Mouse (Mus musculus): ENCODE data around the gene Nepro. TPM values are rescaled to one million over a fixed set of nuclear protein-coding genes. Genes with fewer than 3 reads are reported as not detected.

The Nepro gene
- polyA plus RNA-seq, 1 experiment from 2014 or later, result 11.9 TPM

GRCm38 (mm10) chr16:44778538-44779147 lies 54.5 kb downstream of the Nepro start:
- Histone ChIP-seq H3K27ac (replicated peaks; ENCODE audit: low read depth, low read length) (no peak overlapping the region), H3K4me1 (ENCODE audit: control insufficient read depth, insufficient read depth, low read length) (no peaks in the 10 kb centered on the region), H3K9me3 (ENCODE audit: control insufficient read depth, low read length) (no peaks in the 10 kb centered on the region), H3K36me3 (ENCODE audit: control insufficient read depth, insufficient read depth, low read length) (no peaks in the 10 kb centered on the region), H3K27me3 (ENCODE audit: control insufficient read depth, insufficient read depth, low read length) (no peaks in the 10 kb centered on the region), H3K4me2 (ENCODE audit: low read depth, severe bottlenecking) (no peak overlapping the region), H3K4me3 (ENCODE audit: low read depth, low read length) (no peak overlapping the region), H3K9ac (ENCODE audit: low read length) (no peak overlapping the region)
- DNase-seq (ENCODE audit: low spot score), result no peak
- 81% methylated on average over 17 of the region's 17 CpGs for WGBS
- no peak for ATAC-seq (ENCODE audit: insufficient number of reproducible peaks, low FRiP score, low TSS enrichment, low read depth)

- no peak overlapping the region for H3K4me3 ChIP-seq (ENCODE audit: low read depth, low read length)
- no peak overlapping the region for H3K27ac ChIP-seq (replicated peaks; ENCODE audit: low read depth, low read length)
- WGBS, result 86% methylated on average over 5 of the region's 5 CpGs
- DNase-seq (ENCODE audit: low spot score) (no peak), ATAC-seq (ENCODE audit: insufficient number of reproducible peaks, low FRiP score, low TSS enrichment, low read depth) (no peak)
- H3K4me2 ChIP-seq (ENCODE audit: low read depth, severe bottlenecking), result no peak overlapping the region
- H3K27me3 ChIP-seq (ENCODE audit: control insufficient read depth, insufficient read depth, low read length), result no peaks in the 10 kb centered on the region
- no peaks in the 10 kb centered on the region for H3K36me3 ChIP-seq (ENCODE audit: control insufficient read depth, insufficient read depth, low read length)
- H3K9me3 ChIP-seq (ENCODE audit: control insufficient read depth, low read length), result no peaks in the 10 kb centered on the region
- H3K4me1 ChIP-seq (ENCODE audit: control insufficient read depth, insufficient read depth, low read length), result no peaks in the 10 kb centered on the region
- no peak overlapping the region for H3K9ac ChIP-seq (ENCODE audit: low read length)
Measured at GRCm38 (mm10) chr16:44779494-44779893, 55.4 kb downstream of the Nepro start.

GRCm38 (mm10) chr16:44780751-44781150 lies 56.6 kb downstream of the Nepro start:
- Histone ChIP-seq H3K36me3 (ENCODE audit: control insufficient read depth, insufficient read depth, low read length) (no peaks in the 10 kb centered on the region), H3K4me1 (ENCODE audit: control insufficient read depth, insufficient read depth, low read length) (no peaks in the 10 kb centered on the region)
- 63% methylated on average over 4 of the region's 4 CpGs for WGBS

More at GRCm38 (mm10) chr16:44780751-44781150, 56.6 kb downstream of the Nepro start:
- no peak overlapping the region for H3K4me2 ChIP-seq (ENCODE audit: low read depth, severe bottlenecking)
- no peaks in the 10 kb centered on the region for H3K9me3 ChIP-seq (ENCODE audit: control insufficient read depth, low read length)
- no peaks in the 10 kb centered on the region for H3K27me3 ChIP-seq (ENCODE audit: control insufficient read depth, insufficient read depth, low read length)
- DNase-seq (ENCODE audit: low spot score) (no peak), ATAC-seq (ENCODE audit: insufficient number of reproducible peaks, low FRiP score, low TSS enrichment, low read depth) (no peak)
- no peak overlapping the region for H3K9ac ChIP-seq (ENCODE audit: low read length)
- H3K27ac ChIP-seq (replicated peaks; ENCODE audit: low read depth, low read length), result no peak overlapping the region
- no peak overlapping the region for H3K4me3 ChIP-seq (ENCODE audit: low read depth, low read length)

Other genes with a start within 250 kb of the Nepro start
- 39.3 and 41.9 TPM in 2 replicates for gene Boc, start 165.4 kb upstream of the Nepro start, polyA plus RNA-seq (2014; fragmentation: Nextera tagmentation; extraction: Ambion mirVana)
- 26.4 and 28.7 TPM in 2 replicates for gene Gtpbp8, start 22.1 kb downstream of the Nepro start, polyA plus RNA-seq (2014; fragmentation: Nextera tagmentation; extraction: Ambion mirVana)
- gene Cd200r1, start 41.4 kb downstream of the Nepro start, polyA plus RNA-seq (2014; fragmentation: Nextera tagmentation; extraction: Ambion mirVana), result 0.32 and 0.34 TPM in 2 replicates
- gene Cd200r4, start 87.4 kb downstream of the Nepro start, polyA plus RNA-seq (2014; fragmentation: Nextera tagmentation; extraction: Ambion mirVana), result not detected in 2 replicates
- not detected in 2 replicates for gene Cd200r2, start 142.8 kb downstream of the Nepro start, polyA plus RNA-seq (2014; fragmentation: Nextera tagmentation; extraction: Ambion mirVana)
- gene Cd200r3, start 219.4 kb downstream of the Nepro start, polyA plus RNA-seq (2014; fragmentation: Nextera tagmentation; extraction: Ambion mirVana), result not detected in 2 replicates

All from limb, embryonic 11.5 days (tissue).